24 mouse cellular contexts compared by ENCODE assay signal in the genomic region with DNA sequence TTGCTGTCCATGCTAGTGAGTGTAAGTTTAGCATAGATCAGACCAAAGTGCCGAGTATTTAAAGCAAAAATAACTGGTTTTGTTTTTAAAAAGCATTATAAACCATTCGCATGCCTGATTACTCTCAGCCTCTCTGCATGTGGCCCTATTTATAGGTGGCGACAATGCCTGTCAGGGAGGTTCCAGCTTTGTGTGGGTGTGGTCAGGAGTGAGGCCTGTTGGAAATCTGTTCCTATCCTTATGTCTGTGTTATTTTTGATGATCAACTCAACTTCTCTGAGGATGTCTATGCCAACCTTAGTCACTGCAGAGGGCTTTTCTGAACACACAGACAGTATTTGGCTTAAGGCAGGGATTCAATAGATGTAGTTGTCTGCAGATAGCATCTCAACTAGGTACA.
"Had no signal": no experiment of that assay in that cellular context is flagged by ENCODE, and none has a peak within 500 bp of the region (broad histone marks: within the 10 kb centered on the region; RNA-seq: fewer than 3 reads in every experiment).

No protein-coding gene starts in this region.

- H3K4me3 ChIP-seq: gastrocnemius, adult 2 months; heart, adult 2 months; heart, embryonic 13.5 days; heart, embryonic 15.5 days; hindbrain, embryonic 13.5 days; hindbrain, embryonic 15.5 days; kidney, embryonic 15.5 days; limb, embryonic 13.5 days; limb, embryonic 15.5 days; liver, embryonic 12.5 days had no signal

- H3K4me1 ChIP-seq: heart, embryonic 13.5 days; heart, embryonic 15.5 days; kidney, embryonic 15.5 days; limb, embryonic 13.5 days; limb, embryonic 15.5 days; liver, embryonic 12.5 days had no signal

- H3K27ac ChIP-seq: gastrocnemius, adult 2 months; heart, adult 2 months; heart, embryonic 13.5 days; heart, embryonic 15.5 days; hindbrain, embryonic 13.5 days; hindbrain, embryonic 15.5 days; hindbrain, postnatal 0 days; kidney, embryonic 15.5 days; kidney, postnatal 0 days; limb, embryonic 13.5 days; limb, embryonic 15.5 days; liver, embryonic 12.5 days had no signal

- DNase-seq: gastrocnemius, adult 2 months; gastrocnemius, postnatal 10 days; gastrocnemius, postnatal 36 days; heart, adult 2 months; heart, postnatal 14 days; heart, postnatal 36 days; kidney, adult 11 months; kidney, adult 2 months; kidney, adult 9 months; kidney, postnatal 14 days; kidney, postnatal 36 days; layer of hippocampus, adult 9-11 months; layer of hippocampus, postnatal 36 days; left cerebral cortex, postnatal 4 days had no signal

- H3K27me3 ChIP-seq: heart, embryonic 13.5 days; heart, embryonic 15.5 days; hindbrain, embryonic 13.5 days; hindbrain, embryonic 15.5 days; kidney, embryonic 15.5 days; limb, embryonic 13.5 days; limb, embryonic 15.5 days; liver, embryonic 12.5 days had no signal
